Mouse (Mus musculus) T-cell, adult 2 months (primary cell): ENCODE measurements at regions not wholly inside any gene's neighbourhood (a gene's known extent, or its start where the extent isn't known, plus 50 kb on each side); places are given as distances from the start of the nearest gene placed in this dataset.

Experiments used
- DNase-seq: peaks from one replicate; pipeline ENCODE4 v3.0.0; 2022; ENCODE audit warnings: low spot score

GRCm38 (mm10) chr13:119140436-119140835 is 288.0 kb upstream of the Paip1 start:
- no peak for DNase-seq

GRCm38 (mm10) chr13:119143351-119143750 is 285.1 kb upstream of the Paip1 start:
- DNase-seq: no peak

GRCm38 (mm10) chr13:119145713-119146112 is 282.7 kb upstream of the Paip1 start:
- no peak for DNase-seq

GRCm38 (mm10) chr13:119147701-119148100 is 280.7 kb upstream of the Paip1 start:
- DNase-seq: no peak

GRCm38 (mm10) chr13:119149141-119149540 is 279.3 kb upstream of the Paip1 start:
- no peak for DNase-seq

- DNase-seq: no peak
Measured at GRCm38 (mm10) chr13:119150847-119151548, 277.4 kb upstream of the Paip1 start.

- no peak for DNase-seq
Measured at GRCm38 (mm10) chr13:119177753-119178152, 250.6 kb upstream of the Paip1 start.

GRCm38 (mm10) chr13:119178212-119178611 is 250.2 kb upstream of the Paip1 start:
- no peak for DNase-seq

- DNase-seq: no peak
Measured at GRCm38 (mm10) chr13:119179157-119179920, 249.1 kb upstream of the Paip1 start.

- no peak for DNase-seq
Measured at GRCm38 (mm10) chr13:119184322-119184877, 244.0 kb upstream of the Paip1 start.

- no peak for DNase-seq
Measured at GRCm38 (mm10) chr13:119185567-119186143, 242.7 kb upstream of the Paip1 start.

GRCm38 (mm10) chr13:119231556-119231955 is 196.8 kb upstream of the Paip1 start:
- DNase-seq: no peak

- no peak for DNase-seq
Measured at GRCm38 (mm10) chr13:119232100-119233029, 196.0 kb upstream of the Paip1 start.

- DNase-seq: no peak
Measured at GRCm38 (mm10) chr13:119233030-119233385, 195.4 kb upstream of the Paip1 start.

- no peak for DNase-seq
Measured at GRCm38 (mm10) chr13:119233869-119234268, 194.5 kb upstream of the Paip1 start.

- no peak for DNase-seq
Measured at GRCm38 (mm10) chr13:119242358-119242757, 186.0 kb upstream of the Paip1 start.

GRCm38 (mm10) chr13:119247101-119247500 is 181.3 kb upstream of the Paip1 start:
- no peak for DNase-seq

GRCm38 (mm10) chr13:119252006-119252405 is 176.4 kb upstream of the Paip1 start:
- DNase-seq: no peak

- no peak for DNase-seq
Measured at GRCm38 (mm10) chr13:119256350-119256749, 172.1 kb upstream of the Paip1 start.

- no peak for DNase-seq
Measured at GRCm38 (mm10) chr13:119258515-119258914, 169.9 kb upstream of the Paip1 start.

- DNase-seq: no peak
Measured at GRCm38 (mm10) chr13:119263561-119263960, 164.8 kb upstream of the Paip1 start.
